Mouse (Mus musculus): ENCODE data around the gene Tpi1. TPM values are rescaled to one million over a fixed set of nuclear protein-coding genes. Genes with fewer than 3 reads are reported as not detected.

The Tpi1 gene
- polyA plus RNA-seq, 1 experiment from 2014 or later, result 740 TPM

DNA sequence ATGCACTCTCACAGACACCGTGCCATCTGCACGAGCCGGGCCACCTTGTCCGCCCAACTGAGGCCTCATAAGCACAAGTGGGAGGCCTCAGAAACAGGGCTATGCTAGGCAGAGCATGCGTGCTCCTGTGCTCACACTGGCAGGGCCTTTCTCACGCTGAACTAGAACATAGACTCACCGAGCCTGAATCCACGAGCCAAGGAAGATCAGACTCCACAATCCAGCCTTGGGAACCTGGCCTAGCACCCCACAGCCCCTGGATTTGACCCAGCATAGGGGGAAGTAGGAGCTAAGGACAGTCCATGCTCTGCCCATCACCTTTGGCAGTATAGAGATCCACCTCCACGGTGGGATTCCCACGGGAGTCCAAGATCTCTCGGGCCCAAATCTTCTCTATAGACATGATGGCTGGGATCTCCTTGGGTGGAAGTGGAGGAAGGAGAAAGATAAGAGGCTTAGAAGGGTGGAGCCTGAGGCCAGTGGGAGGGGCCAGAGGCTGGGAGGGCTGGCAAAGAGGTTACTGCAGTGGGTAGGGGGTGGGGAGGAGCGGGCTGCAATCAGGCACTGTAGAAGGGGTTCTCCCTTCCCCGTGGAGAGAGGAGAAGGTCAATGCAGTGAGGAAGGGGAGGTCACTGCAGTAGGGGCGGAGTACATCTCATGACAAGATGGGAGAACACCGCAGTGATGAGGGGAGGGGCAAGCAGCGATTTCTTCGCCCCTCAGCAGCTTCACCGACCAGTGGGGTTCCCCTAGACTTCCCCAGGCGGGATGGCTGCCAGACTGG is 46.0 kb downstream of the Tpi1 start:
- Histone ChIP-seq H3K4me2 (peak overlapping the region; percentile 92), H3K27ac (no peak overlapping the region), H3K9ac (replicated peaks) (0 out of 2 replicates have a peak overlapping the region, but pooled peaks have one; percentile 31), H3K4me3 (replicated peaks) (peak overlapping the region; percentile 58), H3K9me3 (no peaks in the 10 kb centered on the region), H3K27me3 (peaks cover 57% of the 10 kb centered on the region), H3K36me3 (no peaks in the 10 kb centered on the region), H3K4me1 (replicated peaks) (peaks cover 30% of the 10 kb centered on the region)
- ATAC-seq (ENCODE audit: insufficient number of reproducible peaks, insufficient read depth, low FRiP score, low TSS enrichment, low read depth), result no peak
- 30% methylated on average over 19 of the region's 19 CpGs for WGBS

DNA sequence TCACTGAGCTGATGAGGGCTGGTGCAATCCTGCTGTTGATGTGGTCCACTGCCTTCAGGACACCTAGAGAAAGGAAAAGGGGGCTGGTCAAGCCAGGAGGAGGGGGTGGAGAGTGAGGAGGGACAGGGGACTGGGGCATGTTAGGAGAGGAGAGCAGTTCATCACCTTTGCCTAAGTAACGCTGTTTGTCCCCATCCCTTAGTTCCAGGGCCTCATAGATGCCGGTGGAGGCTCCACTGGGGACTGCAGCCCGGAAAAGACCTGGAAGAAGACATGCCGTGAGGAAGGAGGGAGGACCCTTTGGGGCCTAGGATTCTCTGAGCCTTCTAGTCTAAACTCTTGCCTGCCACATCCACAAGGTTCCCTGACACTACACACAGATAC is 46.6 kb downstream of the Tpi1 start:
- Histone ChIP-seq H3K4me1 (replicated peaks) (peaks cover 30% of the 10 kb centered on the region), H3K36me3 (no peaks in the 10 kb centered on the region), H3K9me3 (no peaks in the 10 kb centered on the region), H3K27me3 (peaks cover 59% of the 10 kb centered on the region), H3K27ac (no peak overlapping the region), H3K9ac (replicated peaks) (no peak overlapping the region), H3K4me3 (replicated peaks) (no peak overlapping the region), H3K4me2 (0 out of 2 replicates have a peak overlapping the region, but pooled peaks have one; percentile 92)
- 55% methylated on average over 4 of the region's 4 CpGs for WGBS
- no peak for ATAC-seq (ENCODE audit: insufficient number of reproducible peaks, insufficient read depth, low FRiP score, low TSS enrichment, low read depth)

- H3K4me1 ChIP-seq (replicated peaks), result peaks cover 30% of the 10 kb centered on the region
- no peak overlapping the region for H3K4me2 ChIP-seq
- no peak overlapping the region for H3K9ac ChIP-seq (replicated peaks)
- H3K9me3 ChIP-seq, result no peaks in the 10 kb centered on the region
- no peak overlapping the region for H3K4me3 ChIP-seq (replicated peaks)
- H3K36me3 ChIP-seq, result no peaks in the 10 kb centered on the region
- no peak for ATAC-seq (ENCODE audit: insufficient number of reproducible peaks, insufficient read depth, low FRiP score, low TSS enrichment, low read depth)
- peaks cover 70% of the 10 kb centered on the region for H3K27me3 ChIP-seq
- 87% methylated on average over 7 of the region's 7 CpGs for WGBS
- no peak overlapping the region for H3K27ac ChIP-seq
Observed at GRCm38 (mm10) chr6:124765951-124766350, 48.1 kb downstream of the Tpi1 start.

Other genes with a start within 250 kb of the Tpi1 start
- gene C1rb, start 244.0 kb downstream of the Tpi1 start, polyA plus RNA-seq (2016; fragmentation: Nextera tagmentation; extraction: Ambion mirVana), result not detected in 2 replicates
- gene C1s2, start 178.2 kb downstream of the Tpi1 start, polyA plus RNA-seq (2016; fragmentation: Nextera tagmentation; extraction: Ambion mirVana), result 0.08 TPM in 1 of 2 replicates, not detected in the other
- gene Lpcat3, start 151.3 kb downstream of the Tpi1 start, polyA plus RNA-seq (2016; fragmentation: Nextera tagmentation; extraction: Ambion mirVana), result 46.9 and 49.1 TPM in 2 replicates
- 199 and 219 TPM in 2 replicates for gene Emg1, start 102.1 kb downstream of the Tpi1 start, polyA plus RNA-seq (2016; fragmentation: Nextera tagmentation; extraction: Ambion mirVana)
- 358 and 367 TPM in 2 replicates for gene Phb2, start 102.0 kb downstream of the Tpi1 start, polyA plus RNA-seq (2016; fragmentation: Nextera tagmentation; extraction: Ambion mirVana)
- 6.0 and 6.4 TPM in 2 replicates for gene Ptpn6, start 75.6 kb downstream of the Tpi1 start, polyA plus RNA-seq (2016; fragmentation: Nextera tagmentation; extraction: Ambion mirVana)
- gene Grcc10, start 72.9 kb downstream of the Tpi1 start, polyA plus RNA-seq (2016; fragmentation: Nextera tagmentation; extraction: Ambion mirVana), result 479 and 511 TPM in 2 replicates
- not detected in 2 replicates for gene Gm45234, start 58.3 kb downstream of the Tpi1 start, polyA plus RNA-seq (2016; fragmentation: Nextera tagmentation; extraction: Ambion mirVana)
- 17.1 and 17.4 TPM in 2 replicates for gene Atn1, start 57.8 kb downstream of the Tpi1 start, polyA plus RNA-seq (2016; fragmentation: Nextera tagmentation; extraction: Ambion mirVana)
- 4.8 TPM in 2 replicates for gene Eno2, start 44.6 kb downstream of the Tpi1 start, polyA plus RNA-seq (2016; fragmentation: Nextera tagmentation; extraction: Ambion mirVana)
- gene Lrrc23, start 34.6 kb downstream of the Tpi1 start, polyA plus RNA-seq (2016; fragmentation: Nextera tagmentation; extraction: Ambion mirVana), result 0.38 and 0.88 TPM in 2 replicates
- gene Spsb2, start 5.6 kb downstream of the Tpi1 start, polyA plus RNA-seq (2016; fragmentation: Nextera tagmentation; extraction: Ambion mirVana), result 8.7 and 9.1 TPM in 2 replicates
- gene Usp5, start 15.2 kb upstream of the Tpi1 start, polyA plus RNA-seq (2016; fragmentation: Nextera tagmentation; extraction: Ambion mirVana), result 191 and 196 TPM in 2 replicates
- gene Cdca3, start 15.3 kb upstream of the Tpi1 start, polyA plus RNA-seq (2016; fragmentation: Nextera tagmentation; extraction: Ambion mirVana), result 200 and 202 TPM in 2 replicates
- 0.81 and 1.0 TPM in 2 replicates for gene Gnb3, start 26.0 kb upstream of the Tpi1 start, polyA plus RNA-seq (2016; fragmentation: Nextera tagmentation; extraction: Ambion mirVana)
- 59.8 and 61.4 TPM in 2 replicates for gene P3h3, start 43.5 kb upstream of the Tpi1 start, polyA plus RNA-seq (2016; fragmentation: Nextera tagmentation; extraction: Ambion mirVana)
- 2.5 and 2.7 TPM in 2 replicates for gene Gpr162, start 49.7 kb upstream of the Tpi1 start, polyA plus RNA-seq (2016; fragmentation: Nextera tagmentation; extraction: Ambion mirVana)
- gene Cd4, start 73.9 kb upstream of the Tpi1 start, polyA plus RNA-seq (2016; fragmentation: Nextera tagmentation; extraction: Ambion mirVana), result 0.15 TPM in 1 of 2 replicates, not detected in the other
- 2.2 TPM in 2 replicates for gene Lag3, start 97.4 kb upstream of the Tpi1 start, polyA plus RNA-seq (2016; fragmentation: Nextera tagmentation; extraction: Ambion mirVana)
- gene Ptms, start 105.8 kb upstream of the Tpi1 start, polyA plus RNA-seq (2016; fragmentation: Nextera tagmentation; extraction: Ambion mirVana), result 325 and 346 TPM in 2 replicates
- 401 and 407 TPM in 2 replicates for gene Mlf2, start 117.1 kb upstream of the Tpi1 start, polyA plus RNA-seq (2016; fragmentation: Nextera tagmentation; extraction: Ambion mirVana)
- 114 and 124 TPM in 2 replicates for gene Cops7a, start 151.2 kb upstream of the Tpi1 start, polyA plus RNA-seq (2016; fragmentation: Nextera tagmentation; extraction: Ambion mirVana)
- 5.0 and 5.8 TPM in 2 replicates for gene Pianp, start 182.4 kb upstream of the Tpi1 start, polyA plus RNA-seq (2016; fragmentation: Nextera tagmentation; extraction: Ambion mirVana)
- gene Zfp384, start 194.8 kb upstream of the Tpi1 start, polyA plus RNA-seq (2016; fragmentation: Nextera tagmentation; extraction: Ambion mirVana), result 18.5 and 24.7 TPM in 2 replicates
- 170 and 177 TPM in 2 replicates for gene Ing4, start 225.5 kb upstream of the Tpi1 start, polyA plus RNA-seq (2016; fragmentation: Nextera tagmentation; extraction: Ambion mirVana)
- gene Acrbp, start 235.4 kb upstream of the Tpi1 start, polyA plus RNA-seq (2016; fragmentation: Nextera tagmentation; extraction: Ambion mirVana), result 17.6 and 18.3 TPM in 2 replicates

Data from limb, embryonic 12.5 days (tissue).